Comparison of ENCODE assay signal across 28 mouse cellular contexts in the genomic region with DNA sequence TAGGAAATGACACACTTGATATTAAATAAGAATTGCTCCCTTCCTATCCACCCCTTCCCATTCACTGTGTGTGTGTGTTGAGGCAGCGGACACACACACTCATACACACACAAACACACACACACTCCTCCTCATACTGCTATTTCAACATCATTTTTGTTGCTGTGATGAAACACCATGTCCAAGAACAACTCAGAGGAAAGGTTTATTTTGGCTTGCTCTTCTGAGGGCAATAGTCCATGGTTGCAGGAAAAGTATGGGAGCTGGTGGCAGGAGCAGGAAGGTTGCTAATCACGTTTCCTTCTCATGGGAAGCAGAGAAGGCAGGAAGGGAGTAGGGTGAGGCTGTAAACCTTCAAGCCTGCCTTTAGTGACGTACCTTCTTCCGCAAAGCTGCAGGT. TPM values are rescaled to one million over a fixed set of nuclear protein-coding genes. Genes with fewer than 3 reads are reported as not detected.
DNase-seq lines count a peak whose midpoint lies in the region; ATAC-seq and TF ChIP-seq lines count a peak whose summit lies in the region.
"Had no signal": no experiment of that assay in that cellular context is flagged by ENCODE, and none has a peak within 500 bp of the region (broad histone marks: within the 10 kb centered on the region; RNA-seq: fewer than 3 reads in every experiment).

No protein-coding gene starts in this region.

- DNase-seq in heart, adult 11 months: peak; percentile 85
- no peak for DNase-seq in heart, adult 2 months
- no peak for DNase-seq in liver, embryonic 14.5 days (ENCODE audit: low read depth in 3 of 3, low spot score in 3 of 3)
- no peak for DNase-seq in liver, embryonic 11.5 days (ENCODE audit: low spot score)
- peak; percentile 83 for DNase-seq in fat pad, adult 2 months (ENCODE audit: extremely low read depth, low read depth, low spot score)
- peak; percentile 28 for DNase-seq in liver, postnatal 0 days
- no peak for DNase-seq in left cerebral cortex, adult 11 months (ENCODE audit: low spot score)
- DNase-seq in frontal cortex, postnatal 36 days (ENCODE audit: low spot score in 2 of 2): no peak
- DNase-seq: adrenal gland, adult 2 months; adrenal gland, postnatal 14 days; cerebellum, adult 11 months; cerebellum, adult 2 months; cerebellum, adult 9-11 months; cerebellum, postnatal 25 days; gastrocnemius, postnatal 10 days; gastrocnemius, postnatal 36 days; heart, postnatal 14 days; heart, postnatal 4 days had no signal

- TF ChIP-seq CTCF in heart, adult 2 months (IDR thresholded peaks at IDR 0.05): no peak
- TF ChIP-seq CTCF in liver, embryonic 14.5 days (IDR thresholded peaks at IDR 0.05; ENCODE audit: low read depth): no peak
- no peak for TF ChIP-seq CTCF in liver, postnatal 0 days (IDR thresholded peaks at IDR 0.05; ENCODE audit: low read depth)

- no peak overlapping the region for H3K4me2 ChIP-seq in liver, embryonic 14.5 days (ENCODE audit: low read depth)
- H3K4me2 ChIP-seq in liver, embryonic 11.5 days: no peak overlapping the region
- no peak overlapping the region for H3K4me2 ChIP-seq in liver, postnatal 0 days (ENCODE audit: low read depth, low read length)
- H3K4me2 ChIP-seq: embryonic facial prominence, embryonic 12.5 days; embryonic facial prominence, embryonic 15.5 days; forebrain, embryonic 12.5 days; forebrain, embryonic 15.5 days; heart, embryonic 13.5 days; hindbrain, embryonic 12.5 days; hindbrain, embryonic 15.5 days had no signal

- H3K79me2 ChIP-seq in heart, adult 2 months (replicated peaks; ENCODE audit: control insufficient read depth, insufficient read depth, low read length): no peaks in the 10 kb centered on the region

- peaks cover 2% of the 10 kb centered on the region for H3K4me1 ChIP-seq in heart, adult 2 months (ENCODE audit: control insufficient read depth, insufficient read depth, low read length)
- no peaks in the 10 kb centered on the region for H3K4me1 ChIP-seq in liver, embryonic 14.5 days (replicated peaks; ENCODE audit: control insufficient read depth in 2 of 2, insufficient read depth in 2 of 2, low read length in 1 of 2)
- no peaks in the 10 kb centered on the region for H3K4me1 ChIP-seq in liver, embryonic 11.5 days (replicated peaks; ENCODE audit: control insufficient read depth, insufficient read depth, low read length)
- peaks cover 8% of the 10 kb centered on the region; the same call in 1 of the 2 replicates for H3K4me1 ChIP-seq in liver, postnatal 0 days (ENCODE audit: insufficient read depth)
- H3K4me1 ChIP-seq: embryonic facial prominence, embryonic 12.5 days; embryonic facial prominence, embryonic 15.5 days; forebrain, embryonic 12.5 days; forebrain, embryonic 15.5 days; heart, embryonic 10.5 days; heart, embryonic 13.5 days; hindbrain, embryonic 12.5 days; hindbrain, embryonic 15.5 days had no signal

- H3K4me3 ChIP-seq in heart, adult 2 months: no peak overlapping the region
- H3K4me3 ChIP-seq in liver, embryonic 14.5 days (ENCODE audit: insufficient read depth in 1 of 2, low read depth in 2 of 2, low read length in 2 of 2): no peak overlapping the region
- H3K4me3 ChIP-seq in liver, embryonic 11.5 days (ENCODE audit: low read depth, low read length): no peak overlapping the region
- no peak overlapping the region for H3K4me3 ChIP-seq in liver, postnatal 0 days (ENCODE audit: low read depth, low read length)
- H3K4me3 ChIP-seq: embryonic facial prominence, embryonic 12.5 days; embryonic facial prominence, embryonic 15.5 days; forebrain, embryonic 12.5 days; forebrain, embryonic 15.5 days; heart, embryonic 10.5 days; heart, embryonic 13.5 days; hindbrain, embryonic 12.5 days; hindbrain, embryonic 15.5 days had no signal

- peaks cover 5% of the 10 kb centered on the region for H3K36me3 ChIP-seq in heart, adult 2 months (ENCODE audit: control insufficient read depth, insufficient read depth, low read length)
- peaks cover 21% of the 10 kb centered on the region for H3K36me3 ChIP-seq in liver, embryonic 14.5 days (replicated peaks; ENCODE audit: control insufficient read depth, insufficient read depth, low read depth)
- H3K36me3 ChIP-seq in liver, embryonic 11.5 days (ENCODE audit: control insufficient read depth, insufficient read depth, low read length): peaks cover 16% of the 10 kb centered on the region; the same call in 1 of the 2 replicates
- peaks cover 43% of the 10 kb centered on the region for H3K36me3 ChIP-seq in liver, postnatal 0 days (replicated peaks; ENCODE audit: insufficient read depth, low read length)

- 70% methylated on average over 4 of the region's 4 CpGs for WGBS in heart, adult 2 months
- WGBS in liver, embryonic 14.5 days (ENCODE audit: insufficient replicate concordance): 83% methylated on average over 4 of the region's 4 CpGs
- 87% methylated on average over 4 of the region's 4 CpGs for WGBS in liver, embryonic 11.5 days
- WGBS in liver, postnatal 0 days (ENCODE audit: insufficient replicate concordance): 62% methylated on average over 4 of the region's 4 CpGs

- H3K27me3 ChIP-seq in heart, adult 2 months (ENCODE audit: control insufficient read depth, insufficient read depth, low read length): no peaks in the 10 kb centered on the region
- H3K27me3 ChIP-seq in liver, embryonic 14.5 days (ENCODE audit: control insufficient read depth, insufficient read depth, low read length): no peaks in the 10 kb centered on the region
- H3K27me3 ChIP-seq in liver, embryonic 11.5 days (replicated peaks; ENCODE audit: control insufficient read depth, insufficient read depth, low read length): no peaks in the 10 kb centered on the region
- no peaks in the 10 kb centered on the region for H3K27me3 ChIP-seq in liver, postnatal 0 days (ENCODE audit: insufficient read depth, low read length)
- H3K27me3 ChIP-seq: embryonic facial prominence, embryonic 12.5 days; embryonic facial prominence, embryonic 15.5 days; forebrain, embryonic 12.5 days; forebrain, embryonic 15.5 days; heart, embryonic 13.5 days; hindbrain, embryonic 12.5 days; hindbrain, embryonic 15.5 days; Patski had no signal

- H3K9me3 ChIP-seq in liver, embryonic 14.5 days (ENCODE audit: control insufficient read depth, low read length): no peaks in the 10 kb centered on the region
- no peaks in the 10 kb centered on the region for H3K9me3 ChIP-seq in liver, embryonic 11.5 days (ENCODE audit: control insufficient read depth, low read length)
- no peaks in the 10 kb centered on the region for H3K9me3 ChIP-seq in liver, postnatal 0 days (ENCODE audit: low read length)
- H3K9me3 ChIP-seq: embryonic facial prominence, embryonic 12.5 days; embryonic facial prominence, embryonic 15.5 days; forebrain, embryonic 12.5 days; forebrain, embryonic 15.5 days; heart, embryonic 10.5 days; heart, embryonic 13.5 days; hindbrain, embryonic 12.5 days; hindbrain, embryonic 15.5 days had no signal

- H3K27ac ChIP-seq in heart, adult 2 months: no peak overlapping the region
- H3K27ac ChIP-seq in liver, embryonic 14.5 days: no peak overlapping the region
- no peak overlapping the region for H3K27ac ChIP-seq in liver, embryonic 11.5 days (ENCODE audit: low read depth, low read length)
- H3K27ac ChIP-seq in liver, postnatal 0 days (ENCODE audit: low read depth): peak overlapping the region; percentile 76
- H3K27ac ChIP-seq: embryonic facial prominence, embryonic 12.5 days; embryonic facial prominence, embryonic 15.5 days; forebrain, embryonic 12.5 days; forebrain, embryonic 15.5 days; heart, embryonic 10.5 days; heart, embryonic 13.5 days; hindbrain, embryonic 12.5 days; hindbrain, embryonic 15.5 days had no signal

- 0 out of 2 replicates have a peak, but pooled peaks have one; percentile 39 for ATAC-seq in liver, embryonic 14.5 days (ENCODE audit: insufficient read depth)
- ATAC-seq in liver, embryonic 11.5 days (replicated peaks; ENCODE audit: low FRiP score): no peak
- peak; percentile 97 for ATAC-seq in liver, postnatal 0 days
- ATAC-seq: forebrain, embryonic 15.5 days; Patski had no signal

- TF ChIP-seq EP300 in heart, adult 2 months (IDR thresholded peaks at IDR 0.05; ENCODE audit: insufficient read depth, low read depth, low read length): no peak
- no peak for TF ChIP-seq EP300 in liver, embryonic 14.5 days (IDR thresholded peaks at IDR 0.05; ENCODE audit: low read depth)
- TF ChIP-seq EP300 in liver, postnatal 0 days (IDR thresholded peaks at IDR 0.05; ENCODE audit: low read depth): peak; percentile 37; the same call in 1 of the 2 replicates

- intact Hi-C loops in heart, adult 2 months (cut with DNase I): no loop called here

- no peak overlapping the region for H3K9ac ChIP-seq in heart, adult 2 months (ENCODE audit: low read depth, low read length)
- no peak overlapping the region for H3K9ac ChIP-seq in liver, embryonic 14.5 days (replicated peaks)
- no peak overlapping the region for H3K9ac ChIP-seq in liver, embryonic 11.5 days (ENCODE audit: low read depth, low read length)
- H3K9ac ChIP-seq in liver, postnatal 0 days (replicated peaks): no peak overlapping the region
- H3K9ac ChIP-seq: embryonic facial prominence, embryonic 12.5 days; embryonic facial prominence, embryonic 15.5 days; forebrain, embryonic 12.5 days; forebrain, embryonic 15.5 days; heart, embryonic 13.5 days; hindbrain, embryonic 12.5 days; hindbrain, embryonic 15.5 days had no signal

- TF ChIP-seq POLR2A in heart, adult 2 months (IDR thresholded peaks at IDR 0.05; ENCODE audit: insufficient read depth, low read depth, low read length): no peak

RNA-seq across cellular contexts. Expression of a gene that starts 45.8 kb away (rescaled TPM):
- total RNA-seq in heart, adult 2 months (2021): under 1 TPM; 0.14 to 0.29 TPM
- 0.04 and 0.09 TPM in 2 replicates for polyA plus RNA-seq in heart, adult 2 months (2012; rRNA removed)
- polyA plus RNA-seq in liver, embryonic 14.5 days (2012; rRNA removed): 8.0 and 14.1 TPM in 2 replicates
- 35.9 and 41.3 TPM in 2 replicates for polyA plus RNA-seq in liver, embryonic 14.5 days (2014; fragmentation: Nextera tagmentation; extraction: Ambion mirVana)
- 47.6 and 48.8 TPM in 2 replicates for polyA plus RNA-seq in liver, embryonic 11.5 days (2014; fragmentation: Nextera tagmentation; extraction: Ambion mirVana)
- polyA plus RNA-seq in liver, postnatal 0 days (2015; fragmentation: Nextera tagmentation; extraction: Ambion mirVana): 21.4 and 24.6 TPM in 2 replicates
- total RNA-seq: gastrocnemius, adult 18-20 months had no signal
- polyA plus RNA-seq: adrenal gland, adult 2 months had no signal

Comparison
In these comparisons a context has a peak if more than half of its experiments do, and no peak if none do; other contexts are left out.
1. DNase-seq: peak in heart, adult 11 months (single experiment), fat pad, adult 2 months (single experiment) and liver, postnatal 0 days (single experiment); none in heart, adult 2 months (0 of 2), liver, embryonic 14.5 days (0 of 3), liver, embryonic 11.5 days (single experiment), left cerebral cortex, adult 11 months (single experiment) and frontal cortex, postnatal 36 days (0 of 2).